Mouse (Mus musculus) stomach, postnatal 0 days (tissue): ENCODE results near the gene Alkbh8. TPM values are rescaled to one million over a fixed set of nuclear protein-coding genes. Genes with fewer than 3 reads are reported as not detected.
A peak's percentile ranks its signal among the peaks of the same experiment; 100 is the strongest.
"Not testable (repeated sequence)": the region's sequence is repeated elsewhere in the genome, so short reads cannot be mapped to it uniquely, and the experiment has no call there.

Source experiments
- ATAC-seq: fragments of 200-750 bp; cut with Nextera tagmentation; 2 replicates; pipeline ENCODE4 v1.8.0; 2017; ENCODE audit not compliant: low FRiP score, low TSS enrichment
- DNase-seq: peaks from one replicate; pipeline ENCODE4 v3.0.0-alpha.2; 2016; ENCODE audit warnings: low spot score
- H3K27ac ChIP-seq: fragments of 300-500 bp; sonication (generic); replicated peaks from 2 replicates; pipeline ENCODE4 v1.5.1; 2014; ENCODE audit warnings: mild to moderate bottlenecking, control low read depth
- H3K27me3 ChIP-seq: fragments of 300-500 bp; sonication (generic); 2 replicates; pipeline ENCODE4 v1.6.1; 2014; ENCODE audit warnings: low read length; ENCODE audit not compliant: control insufficient read depth, insufficient read depth
- H3K36me3 ChIP-seq: fragments of 300-500 bp; sonication (generic); 2 replicates; pipeline ENCODE4 v1.6.1; 2014; ENCODE audit warnings: low read length, mixed read lengths; ENCODE audit not compliant: control insufficient read depth, insufficient read depth
- H3K4me1 ChIP-seq: fragments of 300-500 bp; sonication (generic); replicated peaks from 2 replicates; pipeline ENCODE4 v1.6.1; 2014; ENCODE audit warnings: antibody characterized with exemption; ENCODE audit not compliant: control insufficient read depth, insufficient read depth
- H3K4me2 ChIP-seq: fragments of 300-500 bp; sonication (generic); replicated peaks from 2 replicates; pipeline ENCODE4 v1.6.1; 2014; ENCODE audit warnings: low read depth, mild to moderate bottlenecking, control low read depth, moderate library complexity
- H3K4me3 ChIP-seq: fragments of 300-500 bp; sonication (generic); 2 replicates; pipeline ENCODE4 v1.5.1; 2014; ENCODE audit warnings: low read depth, low read length, control low read depth
- H3K9ac ChIP-seq: fragments of 300-500 bp; sonication (generic); 2 replicates; pipeline ENCODE4 v1.6.1; 2014; ENCODE audit warnings: mild to moderate bottlenecking, low read length, control low read depth, mixed read lengths
- H3K9me3 ChIP-seq: fragments of 300-500 bp; sonication (generic); 2 replicates; pipeline ENCODE4 v1.6.1; 2016; ENCODE audit warnings: low read length; ENCODE audit not compliant: control insufficient read depth
- CTCF ChIP-seq: IDR thresholded peaks from 2 replicates; pipeline ENCODE4 v1.5.1; 2016; ENCODE audit warnings: antibody characterized with exemption, low read depth, mild to moderate bottlenecking, moderate library complexity
- EP300 ChIP-seq: optimal IDR thresholded peaks from 2 replicates; pipeline ENCODE3; 2016; ENCODE audit warnings: antibody characterized with exemption
- WGBS: fragments of 180-500 bp; shearing (Covaris S2); extraction: QIAGEN DNeasy Blood & Tissue Kit; methylation state at CpG from one replicate; pipeline ENCODE4 v1.1.7; 2014; 5-methylcytosine and 5-hydroxymethylcytosine counted together
- polyA plus RNA-seq: library from polyadenylated mRNA; unstranded; fragments of >200 nt; fragmentation: Nextera tagmentation; extraction: Ambion mirVana; gene quantifications from 2 replicates; pipeline ENCODE4 v1.2.1, GENCODE M21; 2015

Alkbh8 gene
- polyA plus RNA-seq, 1 experiment from 2014 or later = 8.7 TPM

GRCm38 (mm10) chr9:3330319-3330718 is 4.6 kb upstream of the Alkbh8 start:
- no peak for TF ChIP-seq CTCF
- no peak for TF ChIP-seq EP300
- H3K27me3 ChIP-seq = no peaks in the 10 kb centered on the region
- H3K4me3 ChIP-seq = no peak overlapping the region
- H3K9me3 ChIP-seq = no peaks in the 10 kb centered on the region
- no peaks in the 10 kb centered on the region for H3K36me3 ChIP-seq
- ATAC-seq (no peak), DNase-seq (no peak)
- H3K9ac ChIP-seq = no peak overlapping the region
- H3K27ac ChIP-seq = no peak overlapping the region
- no peaks in the 10 kb centered on the region for H3K4me1 ChIP-seq
- H3K4me2 ChIP-seq = no peak overlapping the region

GRCm38 (mm10) chr9:3330737-3331384 is 4.1 kb upstream of the Alkbh8 start:
- DNase-seq = no peak
- no peaks in the 10 kb centered on the region for H3K9me3 ChIP-seq
- no peak overlapping the region for H3K4me2 ChIP-seq
- TF ChIP-seq EP300 (no peak), CTCF (no peak)
- H3K4me1 ChIP-seq = no peaks in the 10 kb centered on the region
- no peak overlapping the region for H3K9ac ChIP-seq
- H3K27ac ChIP-seq = no peak overlapping the region
- no peak for ATAC-seq
- WGBS = 81% methylated on average over 3 of the region's 3 CpGs
- H3K4me3 ChIP-seq = no peak overlapping the region
- H3K27me3 ChIP-seq = no peaks in the 10 kb centered on the region
- H3K36me3 ChIP-seq = no peaks in the 10 kb centered on the region

- Histone ChIP-seq H3K9ac (no peak overlapping the region), H3K4me3 (no peak overlapping the region), H3K9me3 (no peaks in the 10 kb centered on the region), H3K27ac (no peak overlapping the region), H3K4me2 (no peak overlapping the region), H3K27me3 (no peaks in the 10 kb centered on the region), H3K36me3 (no peaks in the 10 kb centered on the region; the same call in 1 of the 2 replicates), H3K4me1 (no peaks in the 10 kb centered on the region)
- no peak for ATAC-seq
- no peak for DNase-seq
- WGBS = 89% methylated on average over 3 of the region's 3 CpGs
- TF ChIP-seq CTCF = no peak
- TF ChIP-seq EP300 = no peak
These were observed 1.7 kb downstream of the Alkbh8 start for GRCm38 (mm10) chr9:3336661-3337060.

GRCm38 (mm10) chr9:3345136-3345535 is 10.2 kb downstream of the Alkbh8 start:
- Histone ChIP-seq H3K4me3 (no peak overlapping the region), H3K4me2 (no peak overlapping the region), H3K27me3 (no peaks in the 10 kb centered on the region), H3K9me3 (no peaks in the 10 kb centered on the region), H3K9ac (no peak overlapping the region), H3K4me1 (no peaks in the 10 kb centered on the region), H3K36me3 (peaks cover 5% of the 10 kb centered on the region; the same call in 1 of the 2 replicates), H3K27ac (no peak overlapping the region)
- no peak for TF ChIP-seq EP300
- TF ChIP-seq CTCF = no peak
- no peak for ATAC-seq
- no peak for DNase-seq

- no peaks in the 10 kb centered on the region for H3K9me3 ChIP-seq
- H3K4me2 ChIP-seq = no peak overlapping the region
- DNase-seq (no peak), ATAC-seq (no peak)
- H3K4me1 ChIP-seq = no peaks in the 10 kb centered on the region
- peaks cover 9% of the 10 kb centered on the region; the same call in 1 of the 2 replicates for H3K36me3 ChIP-seq
- H3K27me3 ChIP-seq = no peaks in the 10 kb centered on the region
- WGBS = 93% methylated on average over 1 of the region's 1 CpGs
- TF ChIP-seq EP300 (no peak), CTCF (no peak)
- no peak overlapping the region for H3K27ac ChIP-seq
- no peak overlapping the region for H3K4me3 ChIP-seq
- H3K9ac ChIP-seq = no peak overlapping the region
These were observed 11.0 kb downstream of the Alkbh8 start for GRCm38 (mm10) chr9:3345967-3346366.

- Histone ChIP-seq H3K4me1 (no peaks in the 10 kb centered on the region), H3K9me3 (no peaks in the 10 kb centered on the region), H3K9ac (no peak overlapping the region), H3K4me2 (no peak overlapping the region), H3K36me3 (peaks cover 7% of the 10 kb centered on the region; the same call in 1 of the 2 replicates), H3K27ac (no peak overlapping the region), H3K4me3 (no peak overlapping the region), H3K27me3 (no peaks in the 10 kb centered on the region)
- ATAC-seq (no peak), DNase-seq (no peak)
- TF ChIP-seq EP300 (no peak), CTCF (peak; percentile 48)
- 80% methylated on average over 1 of the region's 1 CpGs for WGBS
These were observed 15.1 kb downstream of the Alkbh8 start for GRCm38 (mm10) chr9:3350056-3350455.

- not testable (repeated sequence) for H3K4me3 ChIP-seq, H3K9ac ChIP-seq, H3K27ac ChIP-seq, H3K4me1 ChIP-seq, ATAC-seq, H3K9me3 ChIP-seq, H3K27me3 ChIP-seq, H3K36me3 ChIP-seq, DNase-seq, H3K4me2 ChIP-seq
- 53% methylated on average over 1 of the region's 1 CpGs for WGBS
These were observed 41.4 kb downstream of the Alkbh8 start for GRCm38 (mm10) chr9:3376323-3376722.
